Mouse (Mus musculus): ENCODE measurements around the gene Olfr481.

The Olfr481 gene

DNA sequence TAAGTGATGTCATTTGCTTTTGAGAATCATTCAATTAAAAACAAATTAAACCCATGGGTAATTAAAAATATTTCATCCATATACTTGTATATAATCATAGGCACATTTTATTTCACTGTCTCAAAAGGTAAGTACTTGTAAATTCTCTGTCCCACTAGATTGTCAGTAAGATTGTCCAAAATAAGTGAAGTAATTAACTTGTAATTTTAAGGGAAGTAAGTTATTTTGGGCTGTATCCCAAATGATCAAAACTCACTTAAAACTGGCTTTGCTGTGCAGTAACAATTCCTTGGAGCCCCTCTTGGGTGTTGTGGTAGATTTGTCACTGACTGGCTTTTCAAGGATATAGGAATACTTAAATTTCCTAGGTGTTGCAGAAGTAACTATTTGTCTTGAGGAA, at the start of gene Olfr481:
TSS of gene Olfr481 (plus strand) at position 301 of the 400 bp plus-strand sequence.
- DNase-seq (ENCODE audit: low read depth, low spot score), result no peak

DNA sequence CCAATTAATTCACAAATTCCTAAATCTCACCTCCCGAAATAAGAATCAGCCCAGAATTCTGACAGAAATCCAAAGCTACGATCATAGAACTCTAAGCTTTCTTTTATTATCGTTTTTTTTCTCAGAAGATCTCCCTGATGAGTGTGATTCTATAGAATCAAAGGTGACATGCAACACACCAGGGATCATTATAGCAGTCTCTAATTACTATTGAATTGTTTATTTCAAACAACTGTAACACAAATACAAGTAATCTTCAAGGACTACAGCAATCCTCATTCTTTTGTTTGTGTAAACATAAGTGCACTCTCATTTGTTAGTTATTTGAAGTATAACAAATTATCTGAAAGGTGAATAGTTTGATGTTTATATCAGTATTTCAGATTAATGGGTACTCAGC, 45.8 kb upstream of the Olfr481 start, which contains the start of gene Olfr478:
TSS of gene Olfr478 (minus strand) at position 101 of the 400 bp plus-strand sequence.
- no peak for DNase-seq (ENCODE audit: low read depth, low spot score)

DNA sequence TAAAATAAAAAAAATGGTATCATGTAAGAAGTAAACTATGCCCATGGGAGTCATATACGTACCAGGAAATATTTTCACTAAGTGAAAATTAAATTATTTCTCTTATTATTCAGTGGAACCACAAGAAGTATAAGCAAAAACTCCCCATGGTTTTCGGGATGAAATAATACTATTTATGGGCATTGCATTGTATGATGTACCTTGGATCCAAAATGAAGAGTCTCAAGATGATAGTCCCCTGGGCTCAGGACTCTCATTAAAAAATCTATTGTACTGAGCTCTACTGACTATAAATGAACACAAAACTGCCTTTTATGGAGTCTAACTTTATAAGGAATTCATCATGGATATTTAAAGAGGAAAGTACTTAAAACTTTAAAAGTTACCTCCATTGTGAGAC, 29.3 kb upstream of the Olfr481 start, which contains the start of gene Olfr479:
TSS of gene Olfr479 (plus strand) at position 301 of the 400 bp plus-strand sequence.
- no peak for DNase-seq (ENCODE audit: low read depth, low spot score)

DNA sequence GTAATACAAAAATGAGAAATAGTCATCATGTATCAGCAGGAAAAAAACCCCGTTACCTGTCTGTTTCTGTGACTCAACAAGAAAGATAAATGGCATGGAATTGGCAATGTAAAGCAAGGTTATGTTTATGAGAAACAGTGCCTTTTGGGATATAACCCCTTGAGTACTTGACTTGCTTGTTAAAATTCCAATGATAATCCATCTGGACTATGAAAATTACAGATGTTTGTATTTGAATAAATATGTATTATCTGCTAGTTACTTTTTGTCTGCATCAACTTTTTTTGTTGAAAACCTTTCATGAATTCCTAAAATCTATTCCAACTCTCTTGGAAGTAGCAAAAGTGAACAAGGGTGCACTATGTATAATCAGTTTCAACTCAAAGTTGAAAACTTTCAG, 12.4 kb upstream of the Olfr481 start, which contains the start of gene Olfr480:
TSS of gene Olfr480 (minus strand) at position 101 of the 400 bp plus-strand sequence.
- no peak for DNase-seq (ENCODE audit: low read depth, low spot score)

DNA sequence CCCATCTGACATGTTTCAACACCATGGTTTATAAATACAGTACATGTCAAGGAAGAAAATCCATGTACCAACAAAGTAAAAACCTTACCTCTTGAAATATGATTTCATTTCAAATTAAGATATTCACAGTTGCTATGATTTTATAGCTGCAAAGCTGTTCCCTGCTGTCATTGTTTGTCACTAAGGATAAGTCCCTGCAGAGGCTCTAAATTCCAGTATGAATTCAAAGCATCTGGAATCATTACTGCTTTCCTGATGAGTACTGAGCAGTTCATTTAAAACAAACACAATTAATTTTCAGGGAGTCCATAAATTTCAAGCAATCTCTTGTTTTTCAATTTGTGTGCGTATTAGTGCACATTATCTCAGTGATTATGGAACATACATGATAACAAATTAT, 17.8 kb downstream of the Olfr481 start, which contains the start of gene Olfr482:
TSS of gene Olfr482 (minus strand) at position 101 of the 400 bp plus-strand sequence.
- DNase-seq (ENCODE audit: low read depth, low spot score), result no peak

DNA sequence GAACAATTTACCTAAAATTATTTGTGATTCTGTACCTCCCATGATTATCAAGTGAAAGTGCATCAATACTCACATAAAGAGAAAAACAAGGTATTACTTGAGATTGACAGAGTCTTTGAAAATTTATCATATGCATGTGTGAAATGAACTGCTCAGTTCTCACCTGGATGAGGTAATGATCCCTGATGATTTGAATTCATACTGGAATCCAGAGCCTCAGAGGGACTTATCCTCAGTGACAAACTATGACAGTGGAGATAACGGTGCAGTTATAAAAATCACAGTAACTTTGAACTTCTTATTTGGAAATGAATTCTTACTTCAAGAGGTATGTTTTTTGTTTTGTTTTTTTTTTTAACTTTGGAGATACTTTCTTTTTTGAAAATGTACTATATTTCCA, 20.9 kb downstream of the Olfr481 start, which contains the start of gene Olfr483:
TSS of gene Olfr483 (plus strand) at position 301 of the 400 bp plus-strand sequence.
- no peak for DNase-seq (ENCODE audit: low read depth, low spot score)

DNA sequence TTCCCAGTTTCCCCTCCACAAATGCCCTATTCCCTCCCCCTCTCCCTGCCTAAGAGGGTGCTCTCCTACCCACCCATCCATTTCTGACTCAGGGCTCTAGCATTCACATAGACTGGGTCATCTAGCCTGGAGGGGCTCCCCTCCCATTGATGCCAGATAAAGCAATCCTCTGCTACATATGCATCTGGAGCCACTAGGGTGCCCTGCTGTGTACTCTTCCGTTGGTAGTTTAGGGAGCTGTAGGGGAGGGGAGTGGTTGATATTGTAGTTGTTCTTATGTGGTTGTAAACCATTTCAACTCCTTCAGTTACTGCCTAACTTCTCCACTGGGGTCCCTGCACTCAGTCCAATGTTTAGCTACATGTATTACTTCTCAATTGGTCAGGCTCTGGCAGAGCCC, 41.0 kb downstream of the Olfr481 start:
- no peak for DNase-seq (ENCODE audit: low read depth, low spot score)

DNA sequence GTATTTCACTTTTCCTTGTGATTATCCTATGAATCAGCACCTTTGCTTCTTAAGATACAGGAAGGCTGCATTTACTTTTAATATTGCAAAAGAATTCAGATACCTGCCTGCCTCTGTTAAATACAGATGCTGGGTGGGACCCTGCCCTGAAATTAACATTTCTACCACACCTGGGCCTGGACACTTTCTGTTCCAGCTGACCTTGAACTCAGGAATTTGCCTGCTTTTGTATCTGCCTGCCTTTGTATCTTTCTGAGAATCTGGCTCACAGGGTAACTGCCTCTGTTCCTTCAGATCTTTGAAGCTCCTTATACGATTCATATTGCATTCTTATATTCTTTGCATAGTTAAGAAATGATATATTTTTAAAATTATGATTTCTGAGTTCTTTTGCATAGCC, 41.8 kb downstream of the Olfr481 start:
- DNase-seq (ENCODE audit: low read depth, low spot score), result no peak

DNA sequence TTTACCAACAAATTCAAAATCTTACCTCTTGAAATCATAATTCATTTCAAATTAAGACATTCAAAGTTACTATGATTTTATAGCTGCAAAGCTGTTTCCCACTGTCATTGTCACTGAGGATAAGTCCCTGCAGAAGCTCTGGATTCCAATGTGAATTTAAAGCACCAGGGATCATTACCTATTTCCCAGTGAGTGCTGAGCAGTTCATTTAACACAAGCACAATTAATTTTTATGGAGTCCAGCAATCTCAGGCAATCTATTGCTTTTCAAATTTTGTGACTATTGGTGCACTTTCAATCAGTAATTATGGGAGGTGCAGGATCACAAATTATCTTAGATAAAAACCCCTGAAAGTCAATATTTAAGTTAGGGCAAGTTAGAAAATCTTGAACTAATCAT, 47.7 kb downstream of the Olfr481 start, which contains the start of gene Olfr484:
TSS of gene Olfr484 (minus strand) at position 101 of the 400 bp plus-strand sequence.
- no peak for DNase-seq (ENCODE audit: low read depth, low spot score)

All from brain, embryonic 18.5 days (tissue).